Mouse (Mus musculus) forebrain, embryonic 10.5 days (tissue): Measurements from ENCODE around the gene Dusp1. TPM values are rescaled to one million over a fixed set of nuclear protein-coding genes. Genes with fewer than 3 reads are reported as not detected.

ENCODE experiments used
- DNase-seq: peaks from one replicate; pipeline ENCODE4 v3.0.0-alpha.2; 2017; ENCODE audit warnings: low spot score; ENCODE audit errors: extremely low spot score
- H3K27ac ChIP-seq: fragments of 300-500 bp; sonication (generic); 2 replicates; pipeline ENCODE4 v1.5.1; 2016; ENCODE audit warnings: mild to moderate bottlenecking
- H3K27me3 ChIP-seq: fragments of 300-500 bp; sonication (generic); 2 replicates; pipeline ENCODE4 v1.6.1; 2016; ENCODE audit warnings: mild to moderate bottlenecking; ENCODE audit not compliant: poor library complexity, severe bottlenecking
- H3K36me3 ChIP-seq: fragments of 300-500 bp; sonication (generic); replicated peaks from 2 replicates; pipeline ENCODE4 v1.6.1; 2016; ENCODE audit warnings: mild to moderate bottlenecking, moderate library complexity
- H3K4me1 ChIP-seq: fragments of 300-500 bp; sonication (generic); 2 replicates; pipeline ENCODE4 v1.6.1; 2016
- H3K4me3 ChIP-seq: fragments of 300-500 bp; sonication (generic); 2 replicates; pipeline ENCODE4 v1.5.1; 2016; ENCODE audit warnings: mild to moderate bottlenecking, moderate library complexity
- H3K9me3 ChIP-seq: fragments of 300-500 bp; sonication (generic); 2 replicates; pipeline ENCODE4 v1.6.1; 2016; ENCODE audit warnings: mild to moderate bottlenecking, moderate library complexity
- WGBS: fragments of 180-500 bp; shearing (Covaris S2); methylation state at CpG from one replicate; pipeline ENCODE4 v1.1.7; 2016; 5-methylcytosine and 5-hydroxymethylcytosine counted together
- polyA plus RNA-seq: library from polyadenylated mRNA; unstranded; fragments of >200 nt; fragmentation: Nextera tagmentation; extraction: Ambion mirVana; gene quantifications from 2 replicates; pipeline ENCODE4 v1.2.1, GENCODE M21; 2016

Dusp1 gene
- polyA plus RNA-seq: 22.0 and 24.4 TPM in 2 replicates

- H3K9me3 ChIP-seq: peaks cover 9% of the 10 kb centered on the region; the same call in 1 of the 2 replicates
- peak within 1 kb of the TSS; percentile 94 for H3K27ac ChIP-seq
- DNase-seq: no peak
- peaks cover 41% of the 10 kb centered on the region for H3K36me3 ChIP-seq
- H3K4me1 ChIP-seq: peaks cover 42% of the 10 kb centered on the region
- peak within 1 kb of the TSS; percentile 85 for H3K4me3 ChIP-seq
- no peaks in the 10 kb centered on the region for H3K27me3 ChIP-seq
- WGBS: 2% methylated on average over 25 of the region's 25 CpGs
Observed at GRCm38 (mm10) chr17:26561651-26562181, at the start of gene Dusp1. TSS of gene Dusp1 (minus strand) at chr17:26562128.

- no peak for DNase-seq
- Histone ChIP-seq H3K27ac (no peak overlapping the region), H3K4me3 (no peak overlapping the region), H3K9me3 (no peaks in the 10 kb centered on the region), H3K36me3 (peaks cover 89% of the 10 kb centered on the region), H3K27me3 (no peaks in the 10 kb centered on the region), H3K4me1 (no peaks in the 10 kb centered on the region)
- WGBS: 86% methylated on average over 7 of the region's 7 CpGs
Observed at GRCm38 (mm10) chr17:26611328-26611727, 49.4 kb upstream of the Dusp1 start.

- no peaks in the 10 kb centered on the region for H3K9me3 ChIP-seq
- no peak overlapping the region for H3K4me3 ChIP-seq
- DNase-seq: no peak
- H3K36me3 ChIP-seq: peaks cover 89% of the 10 kb centered on the region
- no peaks in the 10 kb centered on the region for H3K4me1 ChIP-seq
- H3K27me3 ChIP-seq: no peaks in the 10 kb centered on the region
- H3K27ac ChIP-seq: no peak overlapping the region
- 86% methylated on average over 8 of the region's 8 CpGs for WGBS
Observed at GRCm38 (mm10) chr17:26609820-26610219, 47.9 kb upstream of the Dusp1 start.

GRCm38 (mm10) chr17:26608877-26609276, 46.9 kb upstream of the Dusp1 start:
- H3K9me3 ChIP-seq: no peaks in the 10 kb centered on the region
- no peaks in the 10 kb centered on the region for H3K27me3 ChIP-seq
- no peak overlapping the region for H3K4me3 ChIP-seq
- H3K4me1 ChIP-seq: no peaks in the 10 kb centered on the region
- peaks cover 84% of the 10 kb centered on the region for H3K36me3 ChIP-seq
- no peak overlapping the region for H3K27ac ChIP-seq
- DNase-seq: no peak
- 98% methylated on average over 8 of the region's 8 CpGs for WGBS

GRCm38 (mm10) chr17:26608348-26608747, 46.4 kb upstream of the Dusp1 start:
- H3K4me1 ChIP-seq: no peaks in the 10 kb centered on the region
- no peak for DNase-seq
- peaks cover 78% of the 10 kb centered on the region for H3K36me3 ChIP-seq
- H3K9me3 ChIP-seq: no peaks in the 10 kb centered on the region
- H3K4me3 ChIP-seq: no peak overlapping the region
- H3K27me3 ChIP-seq: no peaks in the 10 kb centered on the region
- 95% methylated on average over 3 of the region's 3 CpGs for WGBS
- H3K27ac ChIP-seq: no peak overlapping the region

GRCm38 (mm10) chr17:26606516-26606915, 44.6 kb upstream of the Dusp1 start:
- 96% methylated on average over 2 of the region's 2 CpGs for WGBS
- Histone ChIP-seq H3K4me3 (no peak overlapping the region), H3K27ac (no peak overlapping the region), H3K36me3 (peaks cover 65% of the 10 kb centered on the region), H3K4me1 (peaks cover 13% of the 10 kb centered on the region), H3K9me3 (no peaks in the 10 kb centered on the region), H3K27me3 (no peaks in the 10 kb centered on the region)
- no peak for DNase-seq

- no peak overlapping the region for H3K27ac ChIP-seq
- WGBS: 92% methylated on average over 4 of the region's 4 CpGs
- H3K4me1 ChIP-seq: peaks cover 19% of the 10 kb centered on the region
- DNase-seq: no peak
- peaks cover 57% of the 10 kb centered on the region for H3K36me3 ChIP-seq
- no peak overlapping the region for H3K4me3 ChIP-seq
- H3K9me3 ChIP-seq: no peaks in the 10 kb centered on the region
- no peaks in the 10 kb centered on the region for H3K27me3 ChIP-seq
Observed at GRCm38 (mm10) chr17:26605636-26606035, 43.7 kb upstream of the Dusp1 start.

GRCm38 (mm10) chr17:26603311-26603710, 41.4 kb upstream of the Dusp1 start:
- no peak for DNase-seq
- no peak overlapping the region for H3K27ac ChIP-seq
- H3K9me3 ChIP-seq: no peaks in the 10 kb centered on the region
- no peak overlapping the region for H3K4me3 ChIP-seq
- peaks cover 22% of the 10 kb centered on the region for H3K4me1 ChIP-seq
- no peaks in the 10 kb centered on the region for H3K27me3 ChIP-seq
- WGBS: 92% methylated on average over 8 of the region's 8 CpGs
- H3K36me3 ChIP-seq: peaks cover 34% of the 10 kb centered on the region

- 81% methylated on average over 12 of the region's 12 CpGs for WGBS
- no peaks in the 10 kb centered on the region for H3K27me3 ChIP-seq
- no peak for DNase-seq
- no peak overlapping the region for H3K27ac ChIP-seq
- no peak overlapping the region for H3K4me3 ChIP-seq
- H3K36me3 ChIP-seq: peaks cover 28% of the 10 kb centered on the region
- no peaks in the 10 kb centered on the region for H3K9me3 ChIP-seq
- peaks cover 22% of the 10 kb centered on the region for H3K4me1 ChIP-seq
Observed at GRCm38 (mm10) chr17:26602371-26602885, 40.5 kb upstream of the Dusp1 start.

GRCm38 (mm10) chr17:26601926-26602325, 40.0 kb upstream of the Dusp1 start:
- WGBS: 72% methylated on average over 6 of the region's 6 CpGs
- Histone ChIP-seq H3K27ac (no peak overlapping the region), H3K9me3 (no peaks in the 10 kb centered on the region), H3K4me3 (no peak overlapping the region), H3K4me1 (peaks cover 22% of the 10 kb centered on the region), H3K27me3 (no peaks in the 10 kb centered on the region), H3K36me3 (peaks cover 28% of the 10 kb centered on the region)
- DNase-seq: no peak

GRCm38 (mm10) chr17:26601514-26601913, 39.6 kb upstream of the Dusp1 start:
- WGBS: 83% methylated on average over 6 of the region's 6 CpGs
- Histone ChIP-seq H3K4me1 (peaks cover 25% of the 10 kb centered on the region), H3K27ac (no peak overlapping the region), H3K9me3 (no peaks in the 10 kb centered on the region), H3K4me3 (no peak overlapping the region), H3K27me3 (no peaks in the 10 kb centered on the region), H3K36me3 (peaks cover 26% of the 10 kb centered on the region)
- DNase-seq: no peak

GRCm38 (mm10) chr17:26600913-26601447, 39.1 kb upstream of the Dusp1 start:
- DNase-seq: no peak
- Histone ChIP-seq H3K27me3 (no peaks in the 10 kb centered on the region), H3K36me3 (peaks cover 22% of the 10 kb centered on the region), H3K9me3 (no peaks in the 10 kb centered on the region), H3K4me3 (no peak overlapping the region), H3K27ac (no peak overlapping the region), H3K4me1 (peaks cover 30% of the 10 kb centered on the region)
- 72% methylated on average over 17 of the region's 17 CpGs for WGBS

- H3K27ac ChIP-seq: no peak overlapping the region
- no peaks in the 10 kb centered on the region for H3K27me3 ChIP-seq
- no peak overlapping the region for H3K4me3 ChIP-seq
- H3K9me3 ChIP-seq: no peaks in the 10 kb centered on the region
- peaks cover 25% of the 10 kb centered on the region for H3K36me3 ChIP-seq
- 93% methylated on average over 5 of the region's 5 CpGs for WGBS
- no peak for DNase-seq
- peaks cover 36% of the 10 kb centered on the region for H3K4me1 ChIP-seq
Observed at GRCm38 (mm10) chr17:26598845-26599244, 36.9 kb upstream of the Dusp1 start.
